23 mouse cellular contexts compared by ENCODE assay signal in the genomic region with DNA sequence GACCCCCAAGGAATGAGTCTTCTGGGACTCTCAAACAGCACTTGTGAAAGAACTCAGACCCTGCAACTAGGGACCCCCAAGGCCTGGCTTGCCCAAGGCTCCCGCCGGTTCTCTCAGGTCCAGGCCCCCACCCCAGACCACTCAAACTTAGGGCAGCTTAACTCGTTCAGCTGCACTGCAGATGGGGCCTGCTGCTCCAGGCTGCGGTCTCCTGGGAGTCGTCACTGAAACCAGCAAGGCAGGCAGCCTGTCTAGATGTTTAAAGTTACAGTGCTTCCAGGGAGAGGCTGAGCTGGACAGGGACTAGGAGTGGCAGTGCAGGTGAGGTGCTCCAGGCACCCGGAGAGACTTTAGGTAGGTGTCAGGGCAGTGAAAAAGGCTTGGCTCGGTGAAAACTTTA. TPM values are rescaled to one million over a fixed set of nuclear protein-coding genes. Genes with fewer than 3 reads are reported as not detected.
DNase-seq lines count a peak whose midpoint lies in the region; ATAC-seq lines count a peak whose summit lies in the region.
"Had no signal": no experiment of that assay in that cellular context is flagged by ENCODE, and none has a peak within 500 bp of the region (broad histone marks: within the 10 kb centered on the region; RNA-seq: fewer than 3 reads in every experiment).

No protein-coding gene starts in this region.

- no peak for ATAC-seq in hindbrain, embryonic 13.5 days (ENCODE audit: low FRiP score)
- no peak for ATAC-seq in midbrain, embryonic 14.5 days (ENCODE audit: low FRiP score, low TSS enrichment)
- no peak for ATAC-seq in midbrain, embryonic 15.5 days (replicated peaks)
- ATAC-seq: forebrain, postnatal 0 days; liver, postnatal 0 days had no signal

- H3K4me2 ChIP-seq in hindbrain, embryonic 13.5 days, result no peak overlapping the region
- H3K4me2 ChIP-seq in midbrain, embryonic 14.5 days (ENCODE audit: low read length), result no peak overlapping the region
- no peak overlapping the region for H3K4me2 ChIP-seq in midbrain, embryonic 15.5 days

- H3K36me3 ChIP-seq in hindbrain, embryonic 10.5 days, result no peaks in the 10 kb centered on the region
- H3K36me3 ChIP-seq in hindbrain, embryonic 13.5 days, result no peaks in the 10 kb centered on the region
- H3K36me3 ChIP-seq in midbrain, embryonic 14.5 days (ENCODE audit: control insufficient read depth, insufficient read depth, low read length), result no peaks in the 10 kb centered on the region
- H3K36me3 ChIP-seq in midbrain, embryonic 15.5 days (replicated peaks), result no peaks in the 10 kb centered on the region
- H3K36me3 ChIP-seq: embryonic facial prominence, embryonic 12.5 days; heart, embryonic 10.5 days had no signal

- H3K9me3 ChIP-seq in hindbrain, embryonic 10.5 days, result no peaks in the 10 kb centered on the region
- no peaks in the 10 kb centered on the region for H3K9me3 ChIP-seq in hindbrain, embryonic 13.5 days
- H3K9me3 ChIP-seq in midbrain, embryonic 14.5 days (ENCODE audit: control insufficient read depth, low read length), result no peaks in the 10 kb centered on the region
- no peaks in the 10 kb centered on the region for H3K9me3 ChIP-seq in midbrain, embryonic 15.5 days
- H3K9me3 ChIP-seq: embryonic facial prominence, embryonic 12.5 days; heart, embryonic 10.5 days; megakaryocyte, embryonic 14.5 days had no signal

- peaks cover 62% of the 10 kb centered on the region for H3K4me1 ChIP-seq in hindbrain, embryonic 10.5 days (replicated peaks)
- peaks cover 42% of the 10 kb centered on the region for H3K4me1 ChIP-seq in hindbrain, embryonic 13.5 days (replicated peaks)
- H3K4me1 ChIP-seq in midbrain, embryonic 14.5 days (ENCODE audit: control insufficient read depth, insufficient read depth, low read length), result peaks cover 15% of the 10 kb centered on the region; the same call in 1 of the 2 replicates
- H3K4me1 ChIP-seq in midbrain, embryonic 15.5 days, result peaks cover 30% of the 10 kb centered on the region

- peaks cover 99% of the 10 kb centered on the region for H3K27me3 ChIP-seq in hindbrain, embryonic 10.5 days (ENCODE audit: insufficient read depth, poor library complexity, severe bottlenecking)
- H3K27me3 ChIP-seq in hindbrain, embryonic 13.5 days, result peaks cover 90% of the 10 kb centered on the region
- peaks cover 11% of the 10 kb centered on the region; the same call in 1 of the 2 replicates for H3K27me3 ChIP-seq in midbrain, embryonic 14.5 days (ENCODE audit: control insufficient read depth, insufficient read depth, low read length)
- peaks cover 58% of the 10 kb centered on the region for H3K27me3 ChIP-seq in midbrain, embryonic 15.5 days (replicated peaks)

- 0 out of 2 replicates have a peak overlapping the region, but pooled peaks have one; percentile 50 for H3K4me3 ChIP-seq in hindbrain, embryonic 10.5 days
- no peak overlapping the region for H3K4me3 ChIP-seq in hindbrain, embryonic 13.5 days
- no peak overlapping the region for H3K4me3 ChIP-seq in midbrain, embryonic 14.5 days (replicated peaks; ENCODE audit: low read depth, low read length)
- no peak overlapping the region for H3K4me3 ChIP-seq in midbrain, embryonic 15.5 days
- H3K4me3 ChIP-seq: erythroblast, embryonic 14.5 days; layer of hippocampus, adult 2 months; megakaryocyte, embryonic 14.5 days; myocyte had no signal

- H3K9ac ChIP-seq in hindbrain, embryonic 13.5 days, result no peak overlapping the region
- no peak overlapping the region for H3K9ac ChIP-seq in midbrain, embryonic 14.5 days (replicated peaks; ENCODE audit: low read length)
- no peak overlapping the region for H3K9ac ChIP-seq in midbrain, embryonic 15.5 days
- H3K9ac ChIP-seq: embryonic facial prominence, embryonic 12.5 days; forebrain, postnatal 0 days; liver, postnatal 0 days had no signal

- DNase-seq in adrenal gland, postnatal 14 days, result peak; percentile 14
- no peak for DNase-seq in adrenal gland, postnatal 10 days
- peak; percentile 38 for DNase-seq in hindbrain, embryonic 10.5 days (ENCODE audit: low spot score)
- DNase-seq in midbrain, embryonic 14.5 days, result peak; percentile 23
- DNase-seq in natural killer cell, adult 2 months (ENCODE audit: low spot score in 2 of 2), result no peak
- DNase-seq in left cerebral cortex, adult 9 months (ENCODE audit: low spot score in 2 of 2), result no peak
- DNase-seq: adrenal gland, postnatal 36 days; cerebellum, adult 2 months; forebrain, postnatal 0 days; gastrocnemius, postnatal 36 days; kidney, adult 18-20 months; kidney, postnatal 10 days; layer of hippocampus, postnatal 36 days; liver, postnatal 0 days; thymus, postnatal 14 days had no signal

- WGBS in hindbrain, embryonic 10.5 days, result 10% methylated on average over 7 of the region's 7 CpGs
- WGBS in hindbrain, embryonic 13.5 days, result 13% methylated on average over 7 of the region's 7 CpGs
- WGBS in midbrain, embryonic 14.5 days, result 14% methylated on average over 7 of the region's 7 CpGs
- 22% methylated on average over 7 of the region's 7 CpGs for WGBS in midbrain, embryonic 15.5 days

- peak overlapping the region; percentile 90 for H3K27ac ChIP-seq in hindbrain, embryonic 10.5 days
- no peak overlapping the region for H3K27ac ChIP-seq in hindbrain, embryonic 13.5 days
- no peak overlapping the region for H3K27ac ChIP-seq in midbrain, embryonic 14.5 days (replicated peaks; ENCODE audit: low read depth, low read length)
- H3K27ac ChIP-seq in midbrain, embryonic 15.5 days, result no peak overlapping the region
- H3K27ac ChIP-seq: embryonic facial prominence, embryonic 12.5 days; layer of hippocampus, adult 2 months had no signal

RNA-seq across cellular contexts. Expression of gene Bcor, which starts 21.9 kb away (rescaled TPM):
- total RNA-seq in adrenal gland, postnatal 14 days (2021), result 18.6 and 25.5 TPM in 2 replicates
- 10 to 100 TPM; 21.1 to 23.3 TPM for total RNA-seq in adrenal gland, postnatal 10 days (2021)
- polyA plus RNA-seq in hindbrain, embryonic 10.5 days (2016; fragmentation: Nextera tagmentation; extraction: Ambion mirVana), result 20.0 and 20.7 TPM in 2 replicates
- polyA plus RNA-seq in hindbrain, embryonic 13.5 days (2015; fragmentation: Nextera tagmentation; extraction: Ambion mirVana), result 17.8 and 18.1 TPM in 2 replicates
- 20.8 and 26.6 TPM in 2 replicates for polyA plus RNA-seq in midbrain, embryonic 14.5 days (2014; fragmentation: Nextera tagmentation; extraction: Ambion mirVana)
- polyA plus RNA-seq in midbrain, embryonic 15.5 days (2015; fragmentation: Nextera tagmentation; extraction: Ambion mirVana), result 18.4 and 18.8 TPM in 2 replicates

Comparison
In these comparisons a context has a peak if more than half of its experiments do, and no peak if none do; other contexts are left out.
1. DNase-seq: peak in adrenal gland, postnatal 14 days (single experiment), hindbrain, embryonic 10.5 days (single experiment) and midbrain, embryonic 14.5 days (single experiment); none in adrenal gland, postnatal 10 days (single experiment), natural killer cell, adult 2 months (0 of 2) and left cerebral cortex, adult 9 months (0 of 2).